Mouse (Mus musculus): Measurements from ENCODE around the gene Atp5g1.

DNA sequence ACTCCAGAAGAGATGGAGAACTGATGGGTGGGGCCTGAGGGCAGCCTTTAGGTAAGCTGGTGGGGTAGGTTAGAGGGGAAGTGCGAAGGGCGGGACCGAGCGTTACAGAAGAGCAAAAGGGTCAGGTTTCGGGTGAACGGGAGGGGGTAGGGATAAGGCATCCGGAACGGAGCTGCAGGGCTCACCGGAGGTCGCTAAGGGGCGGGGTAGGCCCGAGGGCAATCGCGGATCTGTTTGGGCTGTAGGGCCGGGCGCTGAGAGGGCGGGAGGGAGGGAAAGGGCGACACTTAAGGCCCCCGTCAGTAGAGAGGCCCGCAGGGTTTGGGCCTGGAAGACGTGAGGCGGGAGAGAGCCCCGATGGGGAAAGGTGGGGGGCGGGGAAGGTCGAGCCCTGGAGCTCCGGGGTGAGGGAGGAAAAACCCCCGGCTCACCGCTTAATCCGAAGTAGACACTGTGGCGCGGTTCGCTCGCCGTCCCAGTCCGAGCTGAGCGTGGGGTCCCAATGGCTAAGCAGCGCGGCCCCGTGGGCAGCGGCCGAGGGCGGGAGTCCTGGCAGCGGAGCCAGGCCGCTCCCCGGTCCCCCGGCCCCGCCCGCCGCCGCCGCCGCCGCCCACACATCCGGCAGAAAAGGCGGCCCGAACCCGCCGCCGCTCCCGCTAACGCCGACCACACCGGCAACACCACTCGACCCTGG is 10.8 kb downstream of the Atp5g1 start:
- TF ChIP-seq CTCF (IDR thresholded peaks at IDR 0.05; ENCODE audit: low read depth, low read length) (no peak), POLR2A (IDR thresholded peaks at IDR 0.05; ENCODE audit: insufficient read depth, low read length) (no peak)
